Mouse (Mus musculus) gastrocnemius, adult 2 months (tissue): ENCODE measurements at regions not wholly inside any gene's neighbourhood (a gene's known extent, or its start where the extent isn't known, plus 50 kb on each side); places are given as distances from the start of the nearest gene placed in this dataset.

ENCODE experiments used
- DNase-seq: peaks from one replicate; pipeline ENCODE4 v3.0.0; 2022
- H3K27ac ChIP-seq: fragments of 200-600 bp; 2 replicates; pipeline ENCODE4 v1.8.1; 2022; ENCODE audit warnings: mild to moderate bottlenecking
- H3K4me3 ChIP-seq: fragments of 200-600 bp; 2 replicates; pipeline ENCODE4 v1.8.1; 2022; ENCODE audit warnings: mild to moderate bottlenecking, moderate library complexity
- CTCF ChIP-seq: fragments of 200-600 bp; IDR thresholded peaks from 2 replicates; pipeline ENCODE4 v1.8.1; 2022; ENCODE audit warnings: antibody characterized with exemption, mild to moderate bottlenecking, moderate library complexity
- intact Hi-C: fragments of 180-260 bp; cut with DNase I; formaldehyde crosslinking; loops from one replicate; pipeline ENCODE4 v1.15.1; 2025

- intact Hi-C loops: no loop called here
- no peak for DNase-seq
- no peak for TF ChIP-seq CTCF
- H3K4me3 ChIP-seq: no peak overlapping the region
- H3K27ac ChIP-seq: no peak overlapping the region
Measured at GRCm38 (mm10) chr14:114001377-114001776, 687.0 kb downstream of the Tpm3-rs7 start.

GRCm38 (mm10) chr14:114002420-114002819 is 688.0 kb downstream of the Tpm3-rs7 start:
- intact Hi-C loops: no loop called here
- DNase-seq: no peak
- Histone ChIP-seq H3K27ac (no peak overlapping the region), H3K4me3 (no peak overlapping the region)
- no peak for TF ChIP-seq CTCF

- Histone ChIP-seq H3K27ac (no peak overlapping the region), H3K4me3 (no peak overlapping the region)
- intact Hi-C loops: no loop called here
- no peak for DNase-seq
- no peak for TF ChIP-seq CTCF
Measured at GRCm38 (mm10) chr14:114037063-114037462, 722.7 kb downstream of the Tpm3-rs7 start.

- TF ChIP-seq CTCF: no peak
- intact Hi-C loops: no loop called here
- DNase-seq: no peak
- Histone ChIP-seq H3K4me3 (no peak overlapping the region), H3K27ac (no peak overlapping the region)
Measured at GRCm38 (mm10) chr14:114038611-114039312, 724.4 kb downstream of the Tpm3-rs7 start.

GRCm38 (mm10) chr14:114053558-114054235 is 739.3 kb downstream of the Tpm3-rs7 start:
- DNase-seq: no peak
- Histone ChIP-seq H3K27ac (no peak overlapping the region), H3K4me3 (no peak overlapping the region)
- intact Hi-C loops: no loop called here
- TF ChIP-seq CTCF: no peak

GRCm38 (mm10) chr14:114061347-114061746 is 746.9 kb downstream of the Tpm3-rs7 start:
- no peak for DNase-seq
- intact Hi-C loops: no loop called here
- H3K27ac ChIP-seq: no peak overlapping the region
- H3K4me3 ChIP-seq: no peak overlapping the region
- TF ChIP-seq CTCF: no peak

- H3K4me3 ChIP-seq: no peak overlapping the region
- DNase-seq: no peak
- no peak for TF ChIP-seq CTCF
Measured at GRCm38 (mm10) chr14:114062582-114062981, 748.2 kb downstream of the Tpm3-rs7 start.

GRCm38 (mm10) chr14:114073236-114073635 is 758.8 kb downstream of the Tpm3-rs7 start:
- no peak for TF ChIP-seq CTCF
- intact Hi-C loops: no loop called here
- Histone ChIP-seq H3K4me3 (no peak overlapping the region), H3K27ac (no peak overlapping the region)
- no peak for DNase-seq

More at GRCm38 (mm10) chr14:114062582-114062981, 748.2 kb downstream of the Tpm3-rs7 start:
- intact Hi-C loops: no loop called here
- no peak overlapping the region for H3K27ac ChIP-seq

GRCm38 (mm10) chr14:114074011-114074410 is 759.6 kb downstream of the Tpm3-rs7 start:
- Histone ChIP-seq H3K4me3 (no peak overlapping the region), H3K27ac (no peak overlapping the region)
- intact Hi-C loops: no loop called here
- TF ChIP-seq CTCF: no peak
- no peak for DNase-seq

- no peak for DNase-seq
- intact Hi-C loops: no loop called here
- Histone ChIP-seq H3K27ac (no peak overlapping the region), H3K4me3 (no peak overlapping the region)
- no peak for TF ChIP-seq CTCF
Measured at GRCm38 (mm10) chr14:114106786-114107185, 792.4 kb downstream of the Tpm3-rs7 start.

GRCm38 (mm10) chr14:114128491-114128890 is 814.1 kb downstream of the Tpm3-rs7 start:
- intact Hi-C loops: no loop called here
- no peak for DNase-seq
- no peak overlapping the region for H3K27ac ChIP-seq
- TF ChIP-seq CTCF: no peak
- H3K4me3 ChIP-seq: no peak overlapping the region

- no peak for DNase-seq
- Histone ChIP-seq H3K4me3 (no peak overlapping the region), H3K27ac (no peak overlapping the region)
- no peak for TF ChIP-seq CTCF
- intact Hi-C loops: no loop called here
Measured at GRCm38 (mm10) chr14:114166005-114166404, 851.6 kb downstream of the Tpm3-rs7 start.

- TF ChIP-seq CTCF: no peak
- H3K4me3 ChIP-seq: no peak overlapping the region
- no peak overlapping the region for H3K27ac ChIP-seq
- peak; percentile 7 for DNase-seq
- intact Hi-C loops: no loop called here
Measured at GRCm38 (mm10) chr14:114215609-114216008, 876.4 kb upstream of the Gpc5 start.

- no peak overlapping the region for H3K27ac ChIP-seq
- intact Hi-C loops: no loop called here
Measured at GRCm38 (mm10) chr14:114220868-114221267, 871.1 kb upstream of the Gpc5 start.

More at GRCm38 (mm10) chr14:114220868-114221267, 871.1 kb upstream of the Gpc5 start:
- H3K4me3 ChIP-seq: no peak overlapping the region
- DNase-seq: no peak
- TF ChIP-seq CTCF: no peak
